ENCODE assay signal across 8 mouse cellular contexts in the genomic region with DNA sequence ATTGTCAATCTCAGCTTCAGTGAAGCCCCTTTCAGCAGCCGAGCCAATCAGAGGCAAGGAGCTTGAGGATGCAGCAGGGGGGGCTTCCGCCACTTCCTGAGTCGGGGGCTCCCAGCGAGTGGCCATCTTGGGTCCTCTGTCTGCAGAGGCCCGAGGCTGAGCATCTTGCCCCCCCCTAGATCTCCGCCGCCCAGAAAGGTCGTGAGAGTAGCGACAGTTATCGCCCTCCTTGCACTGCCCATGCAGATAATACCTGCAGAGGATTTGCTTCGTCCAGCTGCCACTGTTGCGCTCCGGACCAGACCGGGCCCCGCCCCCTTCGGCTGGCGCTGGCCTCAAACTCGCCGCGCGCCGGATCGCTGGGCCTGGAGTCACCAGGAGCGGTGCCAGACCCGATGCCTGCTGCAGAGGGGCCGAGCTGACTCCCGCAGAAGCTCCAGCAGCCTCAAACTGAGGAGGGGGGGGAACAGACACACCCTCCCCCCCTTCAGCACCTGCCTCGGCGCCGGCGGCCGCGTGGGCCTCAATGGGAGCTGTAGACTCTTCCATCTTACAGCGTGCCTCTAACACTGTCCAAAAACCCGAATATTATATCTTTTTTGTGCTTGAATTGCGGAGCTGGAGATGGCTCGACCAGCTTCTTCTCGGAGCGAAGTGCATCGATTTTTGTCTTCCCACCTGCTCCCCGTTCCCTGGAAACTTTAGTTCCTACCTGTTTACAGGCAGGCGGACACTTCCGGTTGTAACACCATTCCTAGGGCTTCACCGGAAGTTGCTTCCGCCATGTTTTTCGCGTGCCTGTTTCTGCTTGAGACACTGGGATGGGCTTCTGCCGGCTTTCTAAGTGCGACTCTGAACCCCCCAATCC. TPM values are rescaled to one million over a fixed set of nuclear protein-coding genes. Genes with fewer than 3 reads are reported as not detected.
DNase-seq lines count a peak whose midpoint lies in the region; ATAC-seq lines count a peak whose summit lies in the region.

A gene (minus strand): TSS at position 647 of the 868 bp plus-strand sequence.

- ATAC-seq in hindbrain, embryonic 16.5 days = peak; percentile 96
- no peak for ATAC-seq in monocyte, adult 5-6 weeks (replicated peaks; ENCODE audit: insufficient number of reproducible peaks, low FRiP score, low TSS enrichment, poor library complexity, severe bottlenecking)

- peak; percentile 93 for DNase-seq in ZHBTc4 (ENCODE audit: low read depth, low spot score)
- DNase-seq in cerebellum, postnatal 25 days = peak; percentile 85 to 88
- peak; percentile 62 to 66 for DNase-seq in gastrocnemius, adult 8-10 months (ENCODE audit: low spot score in 2 of 2)
- DNase-seq in left cerebral cortex, adult 18-20 months (ENCODE audit: low spot score in 2 of 2) = peak; percentile 6 to 34
- DNase-seq in right cerebral cortex, postnatal 10 days (ENCODE audit: low spot score in 2 of 2) = peak; percentile 89 to 92

- H3K4me2 ChIP-seq in hindbrain, embryonic 16.5 days (ENCODE audit: low read length) = peak within 1 kb of the TSS; percentile 68

- H3K79me2 ChIP-seq in macrophage (ENCODE audit: inconsistent target) = no peaks in the 10 kb centered on the region

- peak within 1 kb of the TSS; percentile 68 for H3K9ac ChIP-seq in hindbrain, embryonic 16.5 days (ENCODE audit: low read depth, low read length)

- WGBS in hindbrain, embryonic 16.5 days = 28% methylated on average over 49 of the region's 49 CpGs
- 28% methylated on average over 49 of the region's 49 CpGs for WGBS in macrophage (ENCODE audit: missing documents)

- H3K27ac ChIP-seq in hindbrain, embryonic 16.5 days (ENCODE audit: low read depth, low read length) = peak within 1 kb of the TSS; percentile 81
- no peak within 1 kb of the TSS for H3K27ac ChIP-seq in macrophage

- H3K9me3 ChIP-seq in hindbrain, embryonic 16.5 days (ENCODE audit: control insufficient read depth, low read length) = no peaks in the 10 kb centered on the region; the same call in 1 of the 2 replicates

- H3K36me3 ChIP-seq in hindbrain, embryonic 16.5 days (ENCODE audit: control insufficient read depth, insufficient read depth, low read length) = no peaks in the 10 kb centered on the region
- H3K36me3 ChIP-seq in macrophage (ENCODE audit: inconsistent target) = no peaks in the 10 kb centered on the region

- H3K4me1 ChIP-seq in hindbrain, embryonic 16.5 days (ENCODE audit: control insufficient read depth, insufficient read depth, low read depth, low read length) = peaks cover 4% of the 10 kb centered on the region; the same call in 1 of the 2 replicates

- no peaks in the 10 kb centered on the region for H3K27me3 ChIP-seq in hindbrain, embryonic 16.5 days (replicated peaks; ENCODE audit: control insufficient read depth, insufficient read depth, low read length)

- peak within 1 kb of the TSS; percentile 52 for H3K4me3 ChIP-seq in hindbrain, embryonic 16.5 days (ENCODE audit: low read length)
- peak within 1 kb of the TSS; percentile 23 for H3K4me3 ChIP-seq in macrophage (ENCODE audit: inconsistent target)

RNA-seq across cellular contexts. Expression of the gene that starts here (rescaled TPM):
- under 1 TPM in 3 of 4 experiments, not detected in 1; 0.12 to 0.32 (median 0.25) TPM for total RNA-seq in gastrocnemius, adult 8-10 months (2022)
- polyA plus RNA-seq in hindbrain, embryonic 16.5 days (2015; fragmentation: Nextera tagmentation; extraction: Ambion mirVana) = 21.1 and 23.8 TPM in 2 replicates
- total RNA-seq in left cerebral cortex, adult 18-20 months (2021) = under 1 TPM; 0.33 to 0.56 TPM
- total RNA-seq in macrophage (2018; cell fraction: chromatin; rRNA removed) = 1 to 10 TPM in 4 of 26 experiments, under 1 TPM in 11, not detected in 11; 0.29 to 1.4 (median 0.67) TPM
- total RNA-seq in macrophage (2018; cell fraction: cytosol; rRNA removed) = under 1 TPM in 16 of 26 experiments, not detected in 10; 0.05 to 0.24 (median 0.09) TPM
- total RNA-seq in macrophage (2018; cell fraction: nucleus; rRNA removed) = 1 to 10 TPM in 8 of 26 experiments, under 1 TPM in 8, not detected in 10; 0.18 to 1.8 (median 1.0) TPM
- polyA plus RNA-seq in macrophage (2018) = 0.08 to 0.21 TPM (median 0.09 TPM) in 3 replicates
- total RNA-seq in monocyte, adult 5-6 weeks (2017) = 0.39 TPM in 1 of 3 replicates, not detected in the others

Comparison
In these comparisons a context has a peak if more than half of its experiments do, and no peak if none do; other contexts are left out.
1. RNA of the gene that starts here (polyA plus RNA-seq): 21.1 to 23.8 TPM in hindbrain, embryonic 16.5 days; 0.08 to 0.21 TPM in macrophage; every median in the first group is over 10 times any median in the second.
2. Peak in DNase-seq in gastrocnemius, adult 8-10 months; RNA of the gene not detected or under 1 TPM.
3. Peak in DNase-seq in left cerebral cortex, adult 18-20 months; RNA of the gene not detected or under 1 TPM.
4. DNase-seq: peak in every context shown above with its lines; median percentile 93 in ZHBTc4; 90 in right cerebral cortex, postnatal 10 days; 86 in cerebellum, postnatal 25 days; 64 in gastrocnemius, adult 8-10 months; 20 in left cerebral cortex, adult 18-20 months.